10 mouse cellular contexts compared by ENCODE assay signal in the genomic region with DNA sequence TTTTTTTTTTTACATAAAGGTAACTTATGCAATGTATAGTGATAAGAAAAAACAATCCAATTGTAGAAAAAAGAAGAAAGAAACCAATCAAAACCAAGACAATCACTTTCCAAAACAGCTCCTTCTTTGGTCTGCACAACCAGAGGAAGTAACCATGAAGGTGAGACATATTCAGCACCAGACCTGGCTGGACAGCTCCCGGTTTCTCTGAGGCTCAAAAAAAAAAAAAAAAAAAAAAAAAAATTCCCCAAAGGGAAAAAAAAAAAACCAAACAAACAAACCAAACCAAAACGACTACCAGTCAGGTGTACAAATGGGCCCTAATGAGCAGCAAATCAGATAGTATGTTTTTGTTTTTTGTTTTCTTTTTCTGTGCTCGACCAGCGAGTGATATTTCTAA. TPM values are rescaled to one million over a fixed set of nuclear protein-coding genes. Genes with fewer than 3 reads are reported as not detected.
DNase-seq lines count a peak whose midpoint lies in the region; ATAC-seq and TF ChIP-seq lines count a peak whose summit lies in the region.
"Had no signal": no experiment of that assay in that cellular context is flagged by ENCODE, and none has a peak within 500 bp of the region (broad histone marks: within the 10 kb centered on the region; RNA-seq: fewer than 3 reads in every experiment).

No protein-coding gene starts in this region.

- H3K4me1 ChIP-seq in forebrain, embryonic 16.5 days (replicated peaks; ENCODE audit: control insufficient read depth, insufficient read depth, low read length): peaks cover 28% of the 10 kb centered on the region
- H3K4me1 ChIP-seq in midbrain, embryonic 14.5 days (ENCODE audit: control insufficient read depth, insufficient read depth, low read length): peaks cover 14% of the 10 kb centered on the region
- no peaks in the 10 kb centered on the region for H3K4me1 ChIP-seq in intestine, embryonic 16.5 days (ENCODE audit: control insufficient read depth, insufficient read depth, low read length)

- peak overlapping the region; percentile 68 for H3K4me3 ChIP-seq in forebrain, embryonic 16.5 days (replicated peaks; ENCODE audit: low read length)
- H3K4me3 ChIP-seq in midbrain, embryonic 14.5 days (replicated peaks; ENCODE audit: low read depth, low read length): peak overlapping the region; percentile 69
- H3K4me3 ChIP-seq in intestine, embryonic 16.5 days (ENCODE audit: low read length): no peak overlapping the region
- H3K4me3 ChIP-seq: limb, embryonic 12.5 days had no signal

- 17% methylated on average over 4 of the region's 4 CpGs for WGBS in forebrain, embryonic 16.5 days
- WGBS in midbrain, embryonic 14.5 days: 16% methylated on average over 4 of the region's 4 CpGs
- WGBS in intestine, embryonic 16.5 days: 21% methylated on average over 4 of the region's 4 CpGs

- no peak overlapping the region for H3K27ac ChIP-seq in forebrain, embryonic 16.5 days (ENCODE audit: low read length)
- no peak overlapping the region for H3K27ac ChIP-seq in midbrain, embryonic 14.5 days (replicated peaks; ENCODE audit: low read depth, low read length)
- H3K27ac ChIP-seq in intestine, embryonic 16.5 days (ENCODE audit: low read length): no peak overlapping the region
- H3K27ac ChIP-seq: limb, embryonic 12.5 days had no signal

- no peaks in the 10 kb centered on the region for H3K9me3 ChIP-seq in forebrain, embryonic 16.5 days (ENCODE audit: control insufficient read depth, low read length)
- H3K9me3 ChIP-seq in midbrain, embryonic 14.5 days (ENCODE audit: control insufficient read depth, low read length): no peaks in the 10 kb centered on the region
- no peaks in the 10 kb centered on the region for H3K9me3 ChIP-seq in intestine, embryonic 16.5 days (ENCODE audit: control insufficient read depth, low read length)
- H3K9me3 ChIP-seq: limb, embryonic 12.5 days had no signal

- TF ChIP-seq CTCF in Patski (IDR thresholded peaks at IDR 0.05): no peak

- no peaks in the 10 kb centered on the region for H3K36me3 ChIP-seq in forebrain, embryonic 16.5 days (ENCODE audit: control insufficient read depth, insufficient read depth)
- no peaks in the 10 kb centered on the region for H3K36me3 ChIP-seq in midbrain, embryonic 14.5 days (ENCODE audit: control insufficient read depth, insufficient read depth, low read length)
- H3K36me3 ChIP-seq in intestine, embryonic 16.5 days (ENCODE audit: control insufficient read depth, insufficient read depth, low read length): no peaks in the 10 kb centered on the region
- H3K36me3 ChIP-seq: limb, embryonic 12.5 days had no signal

- H3K27me3 ChIP-seq in Patski: peaks cover 26% of the 10 kb centered on the region
- peaks cover 11% of the 10 kb centered on the region; the same call in 1 of the 2 replicates for H3K27me3 ChIP-seq in forebrain, embryonic 16.5 days (replicated peaks; ENCODE audit: control insufficient read depth, insufficient read depth, low read length)
- peaks cover 9% of the 10 kb centered on the region; the same call in 1 of the 2 replicates for H3K27me3 ChIP-seq in midbrain, embryonic 14.5 days (ENCODE audit: control insufficient read depth, insufficient read depth, low read length)
- peaks cover 36% of the 10 kb centered on the region for H3K27me3 ChIP-seq in intestine, embryonic 16.5 days (replicated peaks; ENCODE audit: control insufficient read depth, insufficient read depth, low read length)

- in situ Hi-C loops in Patski (cut with MboI; ENCODE audit: low pct_unique_long_range_greater_than_20kb): no loop called here

- H3K9ac ChIP-seq in forebrain, embryonic 16.5 days (replicated peaks; ENCODE audit: low read depth, low read length): no peak overlapping the region
- H3K9ac ChIP-seq in midbrain, embryonic 14.5 days (replicated peaks; ENCODE audit: low read length): no peak overlapping the region
- H3K9ac ChIP-seq in intestine, embryonic 16.5 days (ENCODE audit: low read depth, low read length): no peak overlapping the region
- H3K9ac ChIP-seq: limb, embryonic 12.5 days had no signal

- DNase-seq in kidney, adult 18-20 months: peak; percentile 30
- no peak for DNase-seq in kidney, adult 11 months
- DNase-seq in Patski (ENCODE audit: low read depth, low spot score): peak; percentile 12
- peak; percentile 36 for DNase-seq in midbrain, embryonic 14.5 days
- DNase-seq in layer of hippocampus, postnatal 14 days (ENCODE audit: low spot score in 2 of 2): no peak
- DNase-seq in natural killer cell, adult 2 months (ENCODE audit: low spot score in 2 of 2): no peak

- ATAC-seq in Patski: no peak
- no peak for ATAC-seq in forebrain, embryonic 16.5 days
- ATAC-seq in midbrain, embryonic 14.5 days (ENCODE audit: low FRiP score, low TSS enrichment): no peak
- no peak for ATAC-seq in intestine, embryonic 16.5 days

- CTCF ChIA-PET in Patski (lab: Charles Lee): no interaction called here

- H3K4me2 ChIP-seq in forebrain, embryonic 16.5 days (ENCODE audit: low read length): peak overlapping the region; percentile 83; the same call in 1 of the 2 replicates
- peak overlapping the region; percentile 95 for H3K4me2 ChIP-seq in midbrain, embryonic 14.5 days (ENCODE audit: low read length)
- H3K4me2 ChIP-seq in intestine, embryonic 16.5 days (ENCODE audit: low read depth, low read length): no peak overlapping the region
- H3K4me2 ChIP-seq: limb, embryonic 12.5 days had no signal

- POLR2A ChIA-PET in Patski (lab: Charles Lee): no interaction called here

RNA-seq across cellular contexts. Expression of gene AI593442, which starts 3.0 kb away (rescaled TPM):
- not detected for polyA plus RNA-seq in Patski (2021)
- polyA plus RNA-seq in forebrain, embryonic 16.5 days (2015; fragmentation: Nextera tagmentation; extraction: Ambion mirVana): 26.6 and 36.5 TPM in 2 replicates
- 56.1 and 56.7 TPM in 2 replicates for polyA plus RNA-seq in midbrain, embryonic 14.5 days (2014; fragmentation: Nextera tagmentation; extraction: Ambion mirVana)
- 100 to 1,000 TPM in 1 of 2 experiments, 10 to 100 TPM in 1; 88.6 to 110 TPM for total RNA-seq in layer of hippocampus, postnatal 14 days (2021)
- polyA plus RNA-seq in intestine, embryonic 16.5 days (2015; fragmentation: Nextera tagmentation; extraction: Ambion mirVana): 0.56 and 0.86 TPM in 2 replicates
- total RNA-seq: adrenal gland, adult 18-20 months had no signal

Comparison
In these comparisons a context has a peak if more than half of its experiments do, and no peak if none do; other contexts are left out.
1. DNase-seq: peak in kidney, adult 18-20 months (single experiment), Patski (single experiment) and midbrain, embryonic 14.5 days (single experiment); none in kidney, adult 11 months (single experiment), layer of hippocampus, postnatal 14 days (0 of 2) and natural killer cell, adult 2 months (0 of 2).
2. RNA of gene AI593442, which starts 3.0 kb away (polyA plus RNA-seq): 56.1 to 56.7 TPM in midbrain, embryonic 14.5 days and 26.6 to 36.5 TPM in forebrain, embryonic 16.5 days; 0.56 to 0.86 TPM in intestine, embryonic 16.5 days and not detected in Patski (single experiment); every median in the first group is over 10 times any median in the second.